Mouse (Mus musculus) spleen, adult 18-20 months (tissue): ENCODE results near the gene Smok2a.
"Not testable (repeated sequence)": the region's sequence is repeated elsewhere in the genome, so short reads cannot be mapped to it uniquely, and the experiment has no call there.

Experiments used
- DNase-seq, 2 experiments: peaks; one replicate each; pipeline ENCODE4 v3.0.0; 2022; ENCODE audit warnings: mixed read lengths in 2 of 2

Gene Smok2a

GRCm38 (mm10) chr17:13215595-13215994 is 5.4 kb upstream of the Smok2a start:
- DNase-seq: no peak

- DNase-seq: not testable (repeated sequence)
These were observed 933 bp downstream of the Smok2a start for GRCm38 (mm10) chr17:13221921-13222320.

DNA sequence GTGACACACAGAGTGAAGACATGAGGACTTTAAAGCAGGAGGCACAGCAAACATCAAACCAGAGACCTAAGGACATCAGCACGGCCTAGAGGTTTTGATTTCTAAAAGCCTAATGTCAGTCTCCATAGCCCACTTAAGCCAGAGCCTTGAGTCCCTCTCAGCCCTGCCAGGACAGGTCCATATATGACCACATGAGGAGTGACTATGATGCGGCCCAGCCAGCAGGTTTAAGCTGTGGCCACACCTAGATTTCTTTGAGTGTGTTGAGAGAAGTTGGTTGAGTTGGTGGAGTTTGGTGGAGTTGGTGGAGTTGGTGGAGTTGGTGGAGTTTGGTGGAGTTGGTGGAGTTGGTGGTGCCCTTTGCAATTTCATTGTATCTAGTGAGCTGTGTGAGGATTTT is 9.0 kb downstream of the Smok2a start, which contains the start of gene Smok2b:
TSS of gene Smok2b (plus strand) at position 301 of the 400 bp plus-strand sequence.
- DNase-seq: not testable (repeated sequence)

DNA sequence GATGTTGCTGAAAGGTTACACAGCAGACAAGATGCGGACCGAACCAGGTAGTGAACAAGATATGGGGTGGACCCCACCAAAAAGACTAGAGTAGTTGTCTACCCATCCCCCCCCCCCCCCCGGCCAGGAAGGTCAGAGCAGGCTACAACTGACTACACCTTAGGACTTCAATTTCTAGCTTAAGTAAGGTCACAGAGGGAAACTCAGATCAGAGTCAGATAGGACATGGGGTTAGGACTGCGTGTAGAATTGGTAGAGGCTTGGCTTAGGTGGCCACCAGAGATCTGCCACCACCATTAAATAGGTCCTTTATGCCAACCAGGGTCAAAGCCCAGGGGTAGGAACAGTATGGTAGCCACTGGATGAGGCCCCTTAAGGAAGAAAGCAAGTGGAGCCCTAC is 18.5 kb downstream of the Smok2a start:
- DNase-seq: not testable (repeated sequence)

DNA sequence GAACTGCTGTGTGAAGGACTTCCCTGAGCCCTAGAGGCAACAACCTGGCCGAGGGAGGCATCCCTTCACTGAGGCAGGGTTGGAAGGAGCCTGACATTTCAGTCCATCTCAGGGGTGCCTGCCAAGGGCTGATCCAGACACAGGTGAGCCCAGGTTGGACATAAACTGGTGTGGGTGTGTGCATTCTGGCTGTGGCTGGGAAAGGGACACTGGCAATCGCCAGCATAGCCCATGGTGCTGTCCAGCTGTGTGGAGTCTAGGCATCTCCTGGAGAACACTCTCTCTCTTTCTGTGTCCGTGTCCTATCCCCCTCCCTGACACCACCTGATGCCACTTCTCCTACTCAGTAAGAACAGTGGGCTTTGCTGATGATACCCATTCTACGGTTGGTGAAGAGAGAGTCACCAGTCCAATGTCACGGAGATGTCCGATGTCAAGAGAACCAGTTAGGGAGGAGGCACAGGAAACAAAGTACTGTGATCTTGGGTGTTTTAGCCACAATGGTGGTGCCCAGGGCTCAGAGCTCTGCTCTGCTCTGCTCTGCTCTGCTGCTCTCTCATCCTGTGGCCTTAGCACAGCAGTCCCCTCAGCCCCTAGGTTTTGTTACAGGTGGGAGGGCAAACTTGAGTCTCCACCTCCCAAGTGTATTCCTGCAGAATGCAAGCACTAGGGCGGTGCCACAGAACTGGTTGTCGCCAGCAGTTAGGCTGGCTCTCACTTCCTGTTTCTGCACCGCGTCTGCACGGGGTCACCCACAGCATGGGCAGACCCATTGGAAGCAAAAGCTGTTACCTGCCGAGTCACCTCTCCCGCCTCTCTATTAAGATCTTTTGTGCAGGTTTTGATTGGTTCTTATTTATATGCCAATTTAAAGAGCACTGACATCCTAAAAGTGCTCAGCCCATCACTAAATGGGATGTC is 20.1 kb downstream of the Smok2a start:
- DNase-seq: not testable (repeated sequence)

GRCm38 (mm10) chr17:13254786-13255185 is 33.8 kb downstream of the Smok2a start:
- DNase-seq: not testable (repeated sequence)
